Mouse (Mus musculus): ENCODE measurements at regions not wholly inside any gene's neighbourhood (a gene's known extent, or its start where the extent isn't known, plus 50 kb on each side); places are given as distances from the start of the nearest gene placed in this dataset.

- H3K4me3 ChIP-seq, result no peak overlapping the region
- H3K36me3 ChIP-seq, result no peaks in the 10 kb centered on the region
- no peaks in the 10 kb centered on the region for H3K9me3 ChIP-seq
- WGBS, result 71% methylated on average over 5 of the region's 5 CpGs
- H3K27ac ChIP-seq (replicated peaks), result no peak overlapping the region
- ATAC-seq (ENCODE audit: extremely low read depth, insufficient number of reproducible peaks, low FRiP score, low TSS enrichment), result no peak
- H3K27me3 ChIP-seq (replicated peaks), result peaks cover 22% of the 10 kb centered on the region
- H3K9ac ChIP-seq, result no peak overlapping the region
- no peak overlapping the region for H3K4me2 ChIP-seq
- H3K4me1 ChIP-seq, result peaks cover 16% of the 10 kb centered on the region
Observed at GRCm38 (mm10) chr1:42489563-42489962, 206.0 kb upstream of the Pou3f3 start.

DNA sequence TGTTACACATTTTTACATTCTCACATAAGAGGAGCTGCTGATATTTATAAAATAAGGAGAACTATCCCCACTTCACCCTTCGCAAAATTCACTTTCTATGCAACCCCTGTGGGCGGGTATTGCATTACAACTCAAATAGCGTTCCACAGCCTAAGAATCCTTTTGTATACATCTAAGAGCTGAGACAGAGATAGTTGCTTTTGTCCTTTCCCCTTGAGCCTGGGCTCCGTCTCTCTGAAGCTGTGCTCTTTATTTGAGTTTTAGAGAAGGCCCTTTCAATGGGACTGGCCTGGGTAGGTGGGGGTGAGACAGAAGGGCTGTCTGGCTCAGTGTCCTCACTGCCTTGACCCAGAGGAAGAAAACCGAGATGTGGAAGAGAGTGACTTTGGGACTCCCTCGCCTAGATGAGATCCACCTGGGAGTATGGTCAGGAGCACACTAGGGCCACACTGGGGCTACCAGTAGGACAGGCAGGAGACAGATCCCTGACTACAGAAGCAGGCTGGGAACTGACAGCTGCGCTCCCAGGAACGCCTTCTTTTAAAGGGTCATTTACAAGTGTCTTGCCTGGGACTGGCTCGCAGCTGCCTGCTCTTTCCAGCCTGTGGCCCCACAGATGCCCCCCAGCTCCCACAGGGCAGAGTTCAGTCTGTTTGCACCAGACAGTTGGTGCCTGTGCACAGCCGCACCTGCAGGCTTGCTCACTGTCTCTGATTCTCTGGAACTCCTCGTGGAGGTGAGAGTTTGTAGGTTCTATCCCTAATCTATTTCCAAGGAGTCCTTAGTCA lies 204.5 kb upstream of the Pou3f3 start:
- Histone ChIP-seq H3K4me2 (peak overlapping the region; percentile 79), H3K4me1 (peaks cover 16% of the 10 kb centered on the region), H3K9me3 (no peaks in the 10 kb centered on the region), H3K27me3 (replicated peaks) (peaks cover 22% of the 10 kb centered on the region), H3K9ac (peak overlapping the region; percentile 80), H3K36me3 (no peaks in the 10 kb centered on the region), H3K4me3 (peak overlapping the region; percentile 52), H3K27ac (replicated peaks) (no peak overlapping the region)
- WGBS, result 31% methylated on average over 11 of the region's 11 CpGs
- ATAC-seq (ENCODE audit: extremely low read depth, insufficient number of reproducible peaks, low FRiP score, low TSS enrichment), result no peak

GRCm38 (mm10) chr1:42491644-42492277 lies 203.8 kb upstream of the Pou3f3 start:
- Histone ChIP-seq H3K36me3 (no peaks in the 10 kb centered on the region), H3K27ac (replicated peaks) (no peak overlapping the region), H3K4me3 (peak overlapping the region; percentile 52), H3K4me1 (peaks cover 16% of the 10 kb centered on the region), H3K27me3 (replicated peaks) (peaks cover 22% of the 10 kb centered on the region), H3K4me2 (peak overlapping the region; percentile 79), H3K9me3 (no peaks in the 10 kb centered on the region), H3K9ac (peak overlapping the region; percentile 80)
- WGBS, result 2% methylated on average over 35 of the region's 35 CpGs
- no peak for ATAC-seq (ENCODE audit: extremely low read depth, insufficient number of reproducible peaks, low FRiP score, low TSS enrichment)

GRCm38 (mm10) chr1:42496022-42496421 lies 199.5 kb upstream of the Pou3f3 start:
- Histone ChIP-seq H3K36me3 (no peaks in the 10 kb centered on the region), H3K9me3 (no peaks in the 10 kb centered on the region), H3K27ac (replicated peaks) (no peak overlapping the region), H3K9ac (no peak overlapping the region), H3K27me3 (replicated peaks) (peaks cover 22% of the 10 kb centered on the region), H3K4me1 (peaks cover 7% of the 10 kb centered on the region), H3K4me2 (no peak overlapping the region), H3K4me3 (no peak overlapping the region)
- ATAC-seq (ENCODE audit: extremely low read depth, insufficient number of reproducible peaks, low FRiP score, low TSS enrichment), result no peak
- 77% methylated on average over 3 of the region's 3 CpGs for WGBS

DNA sequence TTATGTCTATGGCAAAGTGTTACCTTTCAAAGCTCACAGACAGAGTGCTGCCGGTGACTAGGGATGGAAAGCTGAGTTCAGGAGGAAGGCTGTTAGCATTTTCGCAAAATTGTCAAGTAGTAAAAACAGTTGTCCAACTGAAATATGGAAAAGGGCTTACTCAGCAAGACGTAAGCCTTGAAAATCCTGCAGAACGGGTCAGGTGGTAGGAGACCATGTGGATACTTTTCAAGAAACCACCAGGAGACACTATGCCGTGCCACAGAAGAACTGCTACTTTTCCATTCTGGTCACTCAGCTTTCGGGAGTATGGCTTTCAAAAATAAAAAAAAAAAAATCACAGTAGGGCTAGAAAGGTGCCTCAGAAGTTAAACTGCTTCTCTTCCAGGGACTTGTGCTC lies 199.1 kb upstream of the Pou3f3 start:
- Histone ChIP-seq H3K27me3 (replicated peaks) (peaks cover 19% of the 10 kb centered on the region), H3K4me3 (no peak overlapping the region), H3K27ac (replicated peaks) (no peak overlapping the region), H3K36me3 (no peaks in the 10 kb centered on the region), H3K4me2 (no peak overlapping the region), H3K9ac (no peak overlapping the region), H3K4me1 (peaks cover 3% of the 10 kb centered on the region; the same call in 1 of the 2 replicates), H3K9me3 (no peaks in the 10 kb centered on the region)
- no peak for ATAC-seq (ENCODE audit: extremely low read depth, insufficient number of reproducible peaks, low FRiP score, low TSS enrichment)
- WGBS, result 67% methylated on average over 6 of the region's 6 CpGs

DNA sequence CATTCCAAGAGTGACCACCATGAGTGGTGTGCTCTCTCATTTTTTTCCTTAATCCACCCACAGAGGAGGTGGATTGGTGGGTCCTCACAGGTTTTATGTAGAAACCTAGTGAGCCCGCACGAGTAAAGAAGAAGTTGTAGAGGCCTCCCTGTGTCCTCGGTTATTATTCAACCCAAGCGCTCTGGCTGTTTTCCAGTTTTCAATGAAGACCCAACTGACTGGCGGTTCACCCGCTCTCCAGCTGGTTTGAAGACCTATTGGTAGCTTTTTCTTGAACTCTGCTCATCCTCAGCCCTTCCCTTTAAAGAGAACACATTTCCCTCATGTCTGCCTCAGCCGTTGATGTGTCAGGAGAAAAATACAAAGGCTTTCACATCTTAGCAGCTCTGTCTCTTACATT lies 196.7 kb upstream of the Pou3f3 start:
- no peak for ATAC-seq (ENCODE audit: extremely low read depth, insufficient number of reproducible peaks, low FRiP score, low TSS enrichment)
- H3K27me3 ChIP-seq (replicated peaks), result no peaks in the 10 kb centered on the region
- no peak overlapping the region for H3K27ac ChIP-seq (replicated peaks)
- H3K9me3 ChIP-seq, result no peaks in the 10 kb centered on the region
- H3K36me3 ChIP-seq, result no peaks in the 10 kb centered on the region
- H3K4me2 ChIP-seq, result no peak overlapping the region
- no peak overlapping the region for H3K4me3 ChIP-seq
- no peaks in the 10 kb centered on the region for H3K4me1 ChIP-seq
- 80% methylated on average over 7 of the region's 7 CpGs for WGBS
- H3K9ac ChIP-seq, result no peak overlapping the region

DNA sequence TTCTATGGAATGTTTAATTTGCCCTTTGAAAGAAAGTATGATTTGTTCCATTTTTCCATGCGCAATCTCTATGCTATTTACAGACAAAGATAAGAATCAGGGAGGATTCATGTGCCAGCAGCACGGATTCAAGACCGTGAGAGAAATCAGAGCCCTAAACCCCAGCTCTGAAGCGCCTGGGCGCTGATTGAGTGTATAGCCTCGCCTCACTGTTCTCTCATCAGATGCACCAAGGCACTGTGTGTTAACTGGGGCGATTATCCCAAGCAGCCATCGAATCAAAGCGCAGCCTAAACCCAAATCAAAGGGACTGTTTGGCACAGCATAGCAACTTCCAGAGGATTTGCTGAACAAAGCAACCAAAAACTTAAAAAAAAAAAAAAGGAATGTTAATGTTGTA lies 191.1 kb upstream of the Pou3f3 start:
- ATAC-seq (ENCODE audit: extremely low read depth, insufficient number of reproducible peaks, low FRiP score, low TSS enrichment), result no peak
- 73% methylated on average over 9 of the region's 9 CpGs for WGBS
- no peaks in the 10 kb centered on the region for H3K4me1 ChIP-seq
- H3K4me3 ChIP-seq, result no peak overlapping the region
- no peak overlapping the region for H3K27ac ChIP-seq (replicated peaks)
- H3K9me3 ChIP-seq, result no peaks in the 10 kb centered on the region
- H3K9ac ChIP-seq, result no peak overlapping the region
- no peaks in the 10 kb centered on the region for H3K36me3 ChIP-seq
- no peaks in the 10 kb centered on the region for H3K27me3 ChIP-seq (replicated peaks)
- H3K4me2 ChIP-seq, result no peak overlapping the region

- no peak for ATAC-seq (ENCODE audit: extremely low read depth, insufficient number of reproducible peaks, low FRiP score, low TSS enrichment)
- Histone ChIP-seq H3K4me2 (no peak overlapping the region), H3K9me3 (no peaks in the 10 kb centered on the region), H3K27ac (replicated peaks) (no peak overlapping the region), H3K4me3 (no peak overlapping the region), H3K36me3 (no peaks in the 10 kb centered on the region), H3K4me1 (no peaks in the 10 kb centered on the region), H3K9ac (no peak overlapping the region), H3K27me3 (replicated peaks) (no peaks in the 10 kb centered on the region)
- 67% methylated on average over 10 of the region's 10 CpGs for WGBS
Observed at GRCm38 (mm10) chr1:42505048-42505729, 190.4 kb upstream of the Pou3f3 start.

DNA sequence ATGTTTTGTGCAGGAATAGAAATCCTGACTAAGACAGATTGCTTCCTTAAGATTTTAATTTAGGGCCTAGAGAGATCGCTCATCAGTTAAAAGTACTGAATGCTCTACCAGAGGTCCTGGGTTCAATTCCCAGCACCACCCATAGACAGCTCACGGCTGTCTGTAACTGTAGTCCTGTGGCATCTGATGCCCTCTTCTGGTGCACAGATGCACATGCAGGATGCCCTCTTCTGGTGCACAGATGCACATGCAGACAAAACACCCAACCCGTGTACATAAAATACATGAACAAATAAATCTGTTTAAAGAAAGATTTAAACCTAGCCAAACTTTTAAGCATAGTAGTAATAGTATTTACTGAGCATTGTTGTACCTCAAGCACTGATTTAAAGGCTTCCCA lies 181.2 kb upstream of the Pou3f3 start:
- Histone ChIP-seq H3K4me2 (no peak overlapping the region), H3K27ac (replicated peaks) (no peak overlapping the region), H3K9ac (no peak overlapping the region), H3K4me1 (no peaks in the 10 kb centered on the region), H3K27me3 (replicated peaks) (no peaks in the 10 kb centered on the region), H3K36me3 (no peaks in the 10 kb centered on the region), H3K9me3 (no peaks in the 10 kb centered on the region), H3K4me3 (no peak overlapping the region)
- WGBS, result 82% methylated on average over 3 of the region's 3 CpGs
- no peak for ATAC-seq (ENCODE audit: extremely low read depth, insufficient number of reproducible peaks, low FRiP score, low TSS enrichment)

DNA sequence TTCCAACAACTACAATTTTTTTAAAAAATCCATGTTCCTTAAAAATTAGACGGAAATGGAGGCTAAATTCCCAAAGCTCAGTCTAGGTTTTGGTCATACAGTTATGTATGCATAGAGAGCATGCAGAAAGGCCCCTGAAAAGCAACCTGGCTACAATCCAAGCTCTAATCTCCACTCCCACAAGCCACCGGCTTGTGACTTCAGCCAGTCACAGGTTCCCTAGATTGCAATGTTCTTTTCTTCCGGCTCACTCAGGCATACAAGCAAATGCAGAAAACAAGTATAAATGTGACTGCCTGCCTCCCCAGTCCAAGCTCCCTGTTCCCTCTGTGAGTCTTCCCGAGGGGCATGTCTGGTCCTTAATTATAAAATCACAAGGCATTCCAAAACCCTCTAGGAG lies 171.2 kb upstream of the Pou3f3 start:
- H3K27ac ChIP-seq (replicated peaks), result 0 out of 2 replicates have a peak overlapping the region, but pooled peaks have one; percentile 28

GRCm38 (mm10) chr1:42527746-42528476 lies 167.7 kb upstream of the Pou3f3 start:
- no peak overlapping the region for H3K9ac ChIP-seq
- peaks cover 13% of the 10 kb centered on the region for H3K4me1 ChIP-seq
- H3K4me3 ChIP-seq, result no peak overlapping the region
- 61% methylated on average over 11 of the region's 11 CpGs for WGBS
- no peaks in the 10 kb centered on the region for H3K36me3 ChIP-seq
- no peaks in the 10 kb centered on the region for H3K9me3 ChIP-seq
- no peak overlapping the region for H3K27ac ChIP-seq (replicated peaks)
- H3K27me3 ChIP-seq (replicated peaks), result no peaks in the 10 kb centered on the region
- no peak overlapping the region for H3K4me2 ChIP-seq
- ATAC-seq (ENCODE audit: extremely low read depth, insufficient number of reproducible peaks, low FRiP score, low TSS enrichment), result no peak

More for the DNA sequence above, 171.2 kb upstream of the Pou3f3 start:
- H3K27me3 ChIP-seq (replicated peaks), result no peaks in the 10 kb centered on the region
- peaks cover 10% of the 10 kb centered on the region for H3K4me1 ChIP-seq
- no peak overlapping the region for H3K9ac ChIP-seq
- no peak overlapping the region for H3K4me2 ChIP-seq
- H3K9me3 ChIP-seq, result no peaks in the 10 kb centered on the region
- WGBS, result 41% methylated on average over 4 of the region's 4 CpGs
- H3K36me3 ChIP-seq, result no peaks in the 10 kb centered on the region
- no peak for ATAC-seq (ENCODE audit: extremely low read depth, insufficient number of reproducible peaks, low FRiP score, low TSS enrichment)
- no peak overlapping the region for H3K4me3 ChIP-seq
